In genomic region chr9:65346476-65347111, GRCm38 (mm10) we compare ENCODE assay signal across 8 mouse cellular contexts. TPM values are rescaled to one million over a fixed set of nuclear protein-coding genes. Genes with fewer than 3 reads are reported as not detected.
DNase-seq lines count a peak whose midpoint lies in the region; ATAC-seq lines count a peak whose summit lies in the region.

No protein-coding gene starts in this region.

- peak; percentile 69 for DNase-seq in MN1 (ENCODE audit: low spot score)
- DNase-seq in c-Kit-positive CD71-positive TER-119-positive erythroid progenitor cells, embryonic 14.5 days (ENCODE audit: low spot score): peak; percentile 33
- DNase-seq in layer of hippocampus, postnatal 10 days (ENCODE audit: low spot score in 2 of 2): peak; percentile 53 to 64
- DNase-seq in lung, postnatal 10 days: peak; percentile 52
- peak; percentile 28 for DNase-seq in ovary, postnatal 10 days (ENCODE audit: low spot score)
- DNase-seq in thymus, postnatal 0 days (ENCODE audit: low spot score): peak; percentile 51

- H3K9me3 ChIP-seq in forebrain, embryonic 12.5 days: no peaks in the 10 kb centered on the region

- ATAC-seq in forebrain, embryonic 12.5 days (ENCODE audit: low FRiP score): peak; percentile 82
- peak; percentile 49 to 52; a peak in 2 of 4 replicates for ATAC-seq in hematopoietic stem cell, adult 5-6 weeks (replicated peaks in 1 of 2; ENCODE audit: insufficient read depth in 1 of 2, low FRiP score in 2 of 2, low TSS enrichment in 1 of 2, low read depth in 1 of 2, poor library complexity in 2 of 2, severe bottlenecking in 2 of 2)

- under 1% methylated on average over 75 of the region's 77 CpGs for WGBS in forebrain, embryonic 12.5 days

- H3K4me2 ChIP-seq in forebrain, embryonic 12.5 days: peak overlapping the region; percentile 98

- peak overlapping the region; percentile 96 for H3K27ac ChIP-seq in forebrain, embryonic 12.5 days

- H3K27me3 ChIP-seq in forebrain, embryonic 12.5 days: no peaks in the 10 kb centered on the region

- peak overlapping the region; percentile 98 for H3K9ac ChIP-seq in forebrain, embryonic 12.5 days

- peaks cover 27% of the 10 kb centered on the region for H3K4me1 ChIP-seq in forebrain, embryonic 12.5 days

- H3K4me3 ChIP-seq in forebrain, embryonic 12.5 days (replicated peaks): peak overlapping the region; percentile 100

- H3K36me3 ChIP-seq in forebrain, embryonic 12.5 days (replicated peaks): no peaks in the 10 kb centered on the region

RNA-seq across cellular contexts. Expression of gene Pdcd7, which starts 0.7 kb away (rescaled TPM):
- polyA plus RNA-seq in forebrain, embryonic 12.5 days (2016; fragmentation: Nextera tagmentation; extraction: Ambion mirVana): 11.9 and 12.1 TPM in 2 replicates
- total RNA-seq in hematopoietic stem cell, adult 5-6 weeks (2017): 29.6 and 30.4 TPM in 2 replicates
- total RNA-seq in layer of hippocampus, postnatal 10 days (2021): 10 to 100 TPM; 23.2 to 25.4 TPM
- 14.8 and 18.6 TPM in 2 replicates for polyA plus RNA-seq in thymus, postnatal 0 days (2015; fragmentation: Nextera tagmentation; extraction: Ambion mirVana)

RNA-seq across cellular contexts. Expression of gene Ubap1l, which starts 14.2 kb away (rescaled TPM):
- 0.27 and 0.73 TPM in 2 replicates for polyA plus RNA-seq in forebrain, embryonic 12.5 days (2016; fragmentation: Nextera tagmentation; extraction: Ambion mirVana)
- 0.94 TPM in 1 of 2 replicates, not detected in the other for total RNA-seq in hematopoietic stem cell, adult 5-6 weeks (2017)
- 1 to 10 TPM; 4.6 to 5.3 TPM for total RNA-seq in layer of hippocampus, postnatal 10 days (2021)
- 0.12 and 0.22 TPM in 2 replicates for polyA plus RNA-seq in thymus, postnatal 0 days (2015; fragmentation: Nextera tagmentation; extraction: Ambion mirVana)

RNA-seq across cellular contexts. Expression of gene Kbtbd13, which starts 44.9 kb away (rescaled TPM):
- 0.72 and 0.74 TPM in 2 replicates for polyA plus RNA-seq in forebrain, embryonic 12.5 days (2016; fragmentation: Nextera tagmentation; extraction: Ambion mirVana)
- total RNA-seq in hematopoietic stem cell, adult 5-6 weeks (2017): 0.89 and 1.9 TPM in 2 replicates
- under 1 TPM; 0.13 to 0.43 TPM for total RNA-seq in layer of hippocampus, postnatal 10 days (2021)
- polyA plus RNA-seq in thymus, postnatal 0 days (2015; fragmentation: Nextera tagmentation; extraction: Ambion mirVana): 0.37 and 0.55 TPM in 2 replicates

RNA-seq across cellular contexts. Expression of gene Rasl12, which starts 51.7 kb away (rescaled TPM):
- 6.4 and 7.2 TPM in 2 replicates for polyA plus RNA-seq in forebrain, embryonic 12.5 days (2016; fragmentation: Nextera tagmentation; extraction: Ambion mirVana)
- 1.9 and 2.8 TPM in 2 replicates for total RNA-seq in hematopoietic stem cell, adult 5-6 weeks (2017)
- 1 to 10 TPM; 4.1 to 5.3 TPM for total RNA-seq in layer of hippocampus, postnatal 10 days (2021)
- 2.0 and 2.2 TPM in 2 replicates for polyA plus RNA-seq in thymus, postnatal 0 days (2015; fragmentation: Nextera tagmentation; extraction: Ambion mirVana)

RNA-seq across cellular contexts. Expression of gene Clpx, which starts 52.5 kb away (rescaled TPM):
- polyA plus RNA-seq in forebrain, embryonic 12.5 days (2016; fragmentation: Nextera tagmentation; extraction: Ambion mirVana): 50.7 and 52.8 TPM in 2 replicates
- 54.9 and 60.3 TPM in 2 replicates for total RNA-seq in hematopoietic stem cell, adult 5-6 weeks (2017)
- total RNA-seq in layer of hippocampus, postnatal 10 days (2021): 10 to 100 TPM; 27.8 to 31.6 TPM
- polyA plus RNA-seq in thymus, postnatal 0 days (2015; fragmentation: Nextera tagmentation; extraction: Ambion mirVana): 49.8 and 55.5 TPM in 2 replicates

Comparison
In these comparisons a context has a peak if more than half of its experiments do, and no peak if none do; other contexts are left out.
1. Peak in every context shown above with its lines: DNase-seq, ATAC-seq, H3K4me3 ChIP-seq and H3K27ac ChIP-seq.